Mouse (Mus musculus) inflammation-experienced regulatory T-cells, adult 6 months (primary cell): ENCODE data around the gene Nudt1. TPM values are rescaled to one million over a fixed set of nuclear protein-coding genes. Genes with fewer than 3 reads are reported as not detected.

ENCODE experiments used
- ATAC-seq: one replicate; pipeline ENCODE4 v1.8.0; 2017
- polyA plus RNA-seq, 3 experiments: library from polyadenylated mRNA; unstranded; fragments of 100-300 nt; shearing (Covaris generic); gene quantifications; one replicate each; pipeline ENCODE4 v1.2.1; 2017

Gene Nudt1
- polyA plus RNA-seq, 3 experiments from 2014 or later: 14.8 to 31.5 (median 20.5) TPM

DNA sequence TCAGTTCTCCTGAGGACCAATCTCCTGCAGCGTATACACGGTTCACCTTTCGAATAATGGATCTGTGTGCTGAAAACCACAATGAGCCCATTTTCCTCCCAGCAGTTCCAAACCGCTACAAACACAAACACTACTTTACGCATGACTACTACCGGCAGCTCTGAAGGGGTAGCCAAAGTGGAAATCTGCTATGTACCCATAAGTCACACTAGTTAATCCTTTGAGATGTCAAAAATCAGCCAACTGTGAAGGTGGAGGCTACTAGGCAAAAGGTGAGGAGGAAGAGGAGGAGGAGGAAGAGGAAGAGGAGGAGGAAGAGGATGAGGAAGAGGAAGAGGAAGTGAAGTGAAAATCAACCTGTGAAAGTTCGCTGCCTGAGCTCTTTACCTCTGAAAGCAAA, 65.8 kb downstream of the Nudt1 start:
- no peak for ATAC-seq

Other genes with a start within 250 kb of the Nudt1 start
- gene Mad1l1, start 104 bp upstream of the Nudt1 start, polyA plus RNA-seq: 10 to 100 TPM; 18.8 to 24.9 (median 22.0) TPM
- 10 to 100 TPM in 2 of 3 experiments, 1 to 10 TPM in 1; 7.8 to 12.4 (median 10.8) TPM for gene Mrm2, start 10.2 kb downstream of the Nudt1 start, polyA plus RNA-seq
- 1 to 10 TPM in 2 of 3 experiments, under 1 TPM in 1; 0.50 to 2.1 (median 1.6) TPM for gene Snx8, start 67.6 kb downstream of the Nudt1 start, polyA plus RNA-seq
- gene Eif3b, start 97.7 kb downstream of the Nudt1 start, polyA plus RNA-seq: 10 to 100 TPM; 25.8 to 31.8 (median 29.5) TPM
- not detected for gene Gm4869, start 124.0 kb downstream of the Nudt1 start, polyA plus RNA-seq
- gene Chst12, start 183.9 kb downstream of the Nudt1 start, polyA plus RNA-seq: 10 to 100 TPM; 25.6 to 35.2 (median 33.2) TPM
- 1 to 10 TPM; 1.2 to 5.5 (median 1.9) TPM for gene Grifin, start 243.4 kb downstream of the Nudt1 start, polyA plus RNA-seq